Mouse (Mus musculus) splenic B cell, adult 2 months (primary cell): Measurements from ENCODE around the gene Creb3l2.

Source experiments
- DNase-seq: peaks from one replicate; pipeline ENCODE4 v3.0.0-alpha.2; 2011; ENCODE audit warnings: low read depth, low spot score
- H3K27me3 ChIP-seq: 2 replicates; pipeline ENCODE4 v1.6.1; 2012; ENCODE audit warnings: mild to moderate bottlenecking, low read length, moderate library complexity, mixed read lengths; ENCODE audit not compliant: control insufficient read depth, poor library complexity, insufficient read depth, severe bottlenecking
- H3K36me3 ChIP-seq: 2 replicates; pipeline ENCODE4 v1.6.1; 2012; ENCODE audit warnings: mild to moderate bottlenecking, low read length, moderate library complexity, mixed read lengths; ENCODE audit not compliant: control insufficient read depth, poor library complexity, insufficient read depth, severe bottlenecking

Gene Creb3l2

GRCm38 (mm10) chr6:37322088-37322487, 119.9 kb downstream of the Creb3l2 start:
- Histone ChIP-seq H3K36me3 (no peaks in the 10 kb centered on the region), H3K27me3 (no peaks in the 10 kb centered on the region)
- no peak for DNase-seq

DNA sequence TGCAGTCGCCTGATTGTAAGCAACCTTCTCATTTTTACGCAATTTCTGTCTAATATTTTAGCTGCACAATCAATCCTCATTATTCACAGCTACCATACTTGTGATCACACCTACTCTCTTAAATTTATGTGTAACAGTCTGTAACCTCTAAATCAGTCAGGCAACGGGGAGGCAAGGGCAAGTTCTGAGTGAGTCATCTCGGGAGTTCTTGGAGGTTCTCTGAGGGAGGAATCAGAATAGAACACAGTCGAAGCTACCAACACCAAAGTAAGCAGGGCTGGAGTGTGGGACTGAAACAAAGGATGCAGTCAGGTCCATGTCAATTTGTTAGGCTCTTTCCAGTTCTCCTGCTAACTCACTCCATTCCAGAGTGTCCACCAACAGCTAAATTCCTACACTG, 124.0 kb downstream of the Creb3l2 start:
- H3K36me3 ChIP-seq, result no peaks in the 10 kb centered on the region
- H3K27me3 ChIP-seq, result no peaks in the 10 kb centered on the region
- DNase-seq, result no peak

DNA sequence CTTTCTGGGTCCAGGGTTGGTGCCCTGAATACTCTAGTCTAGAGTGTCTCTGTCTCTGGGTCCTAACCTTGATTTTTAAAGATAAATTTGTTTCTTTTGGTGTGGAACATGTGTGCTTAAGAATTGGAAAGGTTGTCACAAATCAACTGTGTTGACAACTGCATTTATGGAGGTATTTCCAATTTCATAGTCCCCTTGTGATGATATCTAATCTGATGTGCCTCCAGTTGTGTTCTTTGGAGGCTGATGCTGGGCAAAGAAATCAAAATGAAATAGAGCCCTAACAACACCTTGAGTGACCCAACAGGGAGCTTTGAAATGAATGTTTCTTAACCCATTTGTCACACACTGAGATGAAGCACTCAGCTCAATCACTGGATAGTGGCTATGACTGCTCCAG, 126.5 kb downstream of the Creb3l2 start:
- H3K36me3 ChIP-seq, result no peaks in the 10 kb centered on the region
- no peak for DNase-seq
- H3K27me3 ChIP-seq, result no peaks in the 10 kb centered on the region

DNA sequence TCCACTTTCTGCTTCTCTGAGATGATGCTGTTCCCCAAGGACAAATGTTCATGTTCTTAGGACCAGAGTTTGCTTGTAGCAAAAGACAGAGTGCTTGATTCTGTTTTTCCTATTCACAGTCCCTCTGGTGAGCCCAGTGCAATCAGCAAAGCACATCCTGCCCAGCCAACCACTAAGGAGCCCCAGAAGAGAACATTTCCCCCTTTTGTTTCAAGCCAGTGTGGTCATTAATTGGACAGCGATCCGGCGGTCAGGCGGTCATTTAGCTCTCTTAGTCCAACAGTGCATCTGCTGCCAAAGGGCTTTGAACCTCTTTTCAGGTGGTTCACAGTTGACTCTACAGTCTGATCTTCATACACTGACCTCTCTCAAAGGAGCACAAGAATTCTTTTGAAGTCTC, 131.3 kb downstream of the Creb3l2 start:
- Histone ChIP-seq H3K36me3 (no peaks in the 10 kb centered on the region), H3K27me3 (no peaks in the 10 kb centered on the region)
- no peak for DNase-seq

DNA sequence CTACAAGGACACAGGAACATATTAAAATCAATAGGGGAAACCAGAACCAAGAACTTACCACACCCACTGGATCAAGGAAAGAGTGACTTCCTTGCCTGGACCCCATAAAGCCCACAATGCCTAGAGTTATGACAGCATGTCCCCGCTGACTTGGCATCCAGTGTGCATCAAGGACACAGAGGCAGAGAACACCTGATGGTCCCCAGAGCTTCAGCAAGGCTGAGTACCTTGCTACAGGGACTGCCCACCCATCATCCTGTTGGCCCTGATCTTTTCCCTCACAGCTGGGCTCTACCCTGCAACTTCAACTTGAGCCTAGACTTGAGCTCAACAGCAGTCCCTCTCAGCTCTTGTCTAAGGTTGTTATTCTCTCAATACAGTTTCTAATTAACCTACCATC, 135.3 kb downstream of the Creb3l2 start:
- DNase-seq, result no peak
- no peaks in the 10 kb centered on the region for H3K36me3 ChIP-seq
- H3K27me3 ChIP-seq, result no peaks in the 10 kb centered on the region

- DNase-seq, result no peak
- Histone ChIP-seq H3K27me3 (no peaks in the 10 kb centered on the region), H3K36me3 (no peaks in the 10 kb centered on the region)
Observed at GRCm38 (mm10) chr6:37300492-37300891, 141.5 kb downstream of the Creb3l2 start.

GRCm38 (mm10) chr6:37299562-37300390, 142.2 kb downstream of the Creb3l2 start, which contains the start of gene Dgki:
Gene Dgki, minus strand, starts transcription at chr6:37300184.
- no peaks in the 10 kb centered on the region for H3K36me3 ChIP-seq
- DNase-seq, result no peak
- H3K27me3 ChIP-seq, result no peaks in the 10 kb centered on the region

DNA sequence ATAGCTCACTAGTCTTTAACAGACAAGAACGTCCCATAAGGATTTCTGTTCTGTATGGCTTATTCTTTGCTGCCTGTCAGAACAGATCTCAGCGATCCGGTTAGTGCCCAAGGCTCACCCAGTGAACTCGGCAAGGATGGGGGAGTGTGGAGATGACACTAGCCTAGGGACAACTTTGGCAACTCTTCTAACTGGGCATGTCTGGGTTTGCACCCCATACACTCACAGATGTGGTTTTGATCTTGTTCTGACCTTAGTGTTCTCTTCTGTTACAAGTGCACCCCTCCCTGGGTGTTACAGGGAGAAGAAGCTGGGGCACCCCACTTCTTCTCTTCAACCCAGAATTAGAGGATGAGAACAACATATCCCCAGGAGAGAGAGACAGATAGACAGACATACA, 143.0 kb downstream of the Creb3l2 start:
- Histone ChIP-seq H3K36me3 (no peaks in the 10 kb centered on the region), H3K27me3 (no peaks in the 10 kb centered on the region)
- DNase-seq, result no peak

- Histone ChIP-seq H3K27me3 (no peaks in the 10 kb centered on the region), H3K36me3 (no peaks in the 10 kb centered on the region)
- DNase-seq, result no peak
Observed at GRCm38 (mm10) chr6:37297744-37298482, 144.0 kb downstream of the Creb3l2 start.

- Histone ChIP-seq H3K36me3 (no peaks in the 10 kb centered on the region), H3K27me3 (no peaks in the 10 kb centered on the region)
- DNase-seq, result no peak
Observed at GRCm38 (mm10) chr6:37292068-37292467, 149.9 kb downstream of the Creb3l2 start.

GRCm38 (mm10) chr6:37291171-37291570, 150.8 kb downstream of the Creb3l2 start:
- H3K27me3 ChIP-seq, result no peaks in the 10 kb centered on the region
- DNase-seq, result no peak
- no peaks in the 10 kb centered on the region for H3K36me3 ChIP-seq

DNA sequence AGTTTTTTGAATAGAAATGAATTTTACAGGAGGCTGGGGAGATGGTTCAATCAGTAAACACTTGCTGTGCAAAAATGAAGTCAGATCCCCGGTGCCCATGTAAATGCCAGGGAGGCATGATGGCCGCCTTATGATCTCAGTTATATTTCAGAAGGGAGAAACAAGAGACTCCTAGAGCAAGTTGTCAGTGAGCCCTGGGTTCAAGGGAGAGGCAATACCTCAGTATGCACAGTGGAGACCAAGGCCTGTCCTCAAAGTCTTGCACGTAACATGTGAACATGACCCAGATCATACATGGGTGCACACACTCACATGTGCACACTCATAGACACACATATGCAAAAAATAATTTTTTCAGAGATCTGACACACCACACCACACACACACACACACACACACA, 151.3 kb downstream of the Creb3l2 start:
- H3K27me3 ChIP-seq, result no peaks in the 10 kb centered on the region
- DNase-seq, result no peak
- H3K36me3 ChIP-seq, result no peaks in the 10 kb centered on the region

- H3K27me3 ChIP-seq, result no peaks in the 10 kb centered on the region
- H3K36me3 ChIP-seq, result no peaks in the 10 kb centered on the region
- DNase-seq, result no peak
Observed at GRCm38 (mm10) chr6:37286134-37286533, 155.8 kb downstream of the Creb3l2 start.

- DNase-seq, result no peak
- Histone ChIP-seq H3K27me3 (no peaks in the 10 kb centered on the region), H3K36me3 (no peaks in the 10 kb centered on the region)
Observed at GRCm38 (mm10) chr6:37284879-37285278, 157.1 kb downstream of the Creb3l2 start.

DNA sequence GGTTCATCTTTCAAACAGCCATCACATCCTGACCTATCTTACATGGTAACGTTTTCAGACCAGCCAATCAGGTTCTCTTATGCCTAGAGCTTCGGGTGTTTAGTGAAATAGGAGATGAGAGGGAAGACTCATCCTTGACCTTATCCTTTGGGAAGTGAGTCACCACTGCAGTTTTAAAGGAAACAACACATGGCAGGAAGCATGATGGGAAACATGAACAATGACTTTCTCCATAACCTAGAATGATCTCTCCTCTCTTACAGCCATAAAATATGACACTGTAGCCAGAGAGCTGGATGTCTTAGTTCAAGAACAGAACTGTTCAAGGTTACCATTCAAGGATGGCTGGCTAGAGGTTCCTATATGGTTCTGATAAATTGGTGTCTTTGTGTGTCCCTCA, 158.6 kb downstream of the Creb3l2 start:
- no peak for DNase-seq
- H3K36me3 ChIP-seq, result no peaks in the 10 kb centered on the region
- H3K27me3 ChIP-seq, result no peaks in the 10 kb centered on the region
